ENCODE assay signal across 8 mouse cellular contexts in genomic region chr6:39780857-39781666, GRCm38 (mm10). TPM values are rescaled to one million over a fixed set of nuclear protein-coding genes. Genes with fewer than 3 reads are reported as not detected.
A peak's percentile ranks its signal among the peaks of the same experiment; 100 is the strongest.
DNase-seq lines count a peak whose midpoint lies in the region; ATAC-seq and TF ChIP-seq lines count a peak whose summit lies in the region.

No protein-coding gene starts in this region.

- no peaks in the 10 kb centered on the region for H3K27me3 ChIP-seq in ES-Bruce4 (ENCODE audit: control insufficient read depth, insufficient read depth, low read length, poor library complexity, severe bottlenecking)
- H3K27me3 ChIP-seq in lung, embryonic 14.5 days (ENCODE audit: insufficient read depth, low read length) = no peaks in the 10 kb centered on the region

- H3K4me1 ChIP-seq in ES-Bruce4 (ENCODE audit: control insufficient read depth, insufficient read depth, low read length) = peaks cover 2% of the 10 kb centered on the region
- peaks cover 10% of the 10 kb centered on the region for H3K4me1 ChIP-seq in lung, embryonic 14.5 days (ENCODE audit: insufficient read depth)

- H3K4me2 ChIP-seq in lung, embryonic 14.5 days = peak overlapping the region; percentile 54

- H3K27ac ChIP-seq in ES-Bruce4 (ENCODE audit: insufficient read depth, low read length) = peak overlapping the region; percentile 69
- peak overlapping the region; percentile 30; the same call in 1 of the 2 replicates for H3K27ac ChIP-seq in lung, embryonic 14.5 days (ENCODE audit: low read depth)

- no peaks in the 10 kb centered on the region for H3K36me3 ChIP-seq in ES-Bruce4 (ENCODE audit: control insufficient read depth, insufficient read depth, low read length, poor library complexity, severe bottlenecking)
- no peaks in the 10 kb centered on the region for H3K36me3 ChIP-seq in lung, embryonic 14.5 days (ENCODE audit: insufficient read depth)

- peak; percentile 92 for TF ChIP-seq EP300 in ES-Bruce4 (IDR thresholded peaks at IDR 0.05; ENCODE audit: insufficient read depth, low read depth, low read length)

- no peak for TF ChIP-seq POLR2A in ES-Bruce4 (IDR thresholded peaks at IDR 0.05; ENCODE audit: insufficient read depth, low read length)

- peak overlapping the region; percentile 70 for H3K9ac ChIP-seq in ES-Bruce4 (ENCODE audit: low read depth, poor library complexity, severe bottlenecking)
- peak overlapping the region; percentile 10 for H3K9ac ChIP-seq in lung, embryonic 14.5 days

- peak; percentile 78; the same call in 1 of the 2 replicates for ATAC-seq in lung, embryonic 14.5 days (ENCODE audit: insufficient read depth)
- no peak for ATAC-seq in inflammation-experienced regulatory T-cells, adult 6 months

- no peak for TF ChIP-seq CTCF in ES-Bruce4 (IDR thresholded peaks at IDR 0.05; ENCODE audit: low read depth, low read length)
- no peak for TF ChIP-seq CTCF in lung, embryonic 14.5 days (IDR thresholded peaks at IDR 0.05; ENCODE audit: low read depth)

- DNase-seq in adrenal gland, postnatal 36 days = peak; percentile 6 to 33
- DNase-seq in heart, adult 8-10 months (ENCODE audit: low spot score) = peak; percentile 11
- peak; percentile 7 for DNase-seq in kidney, adult 11 months
- peak; percentile 56 for DNase-seq in lung, embryonic 14.5 days
- peak; percentile 74 for DNase-seq in retina, postnatal 1 day
- no peak for DNase-seq in frontal cortex, postnatal 14 days (ENCODE audit: low spot score in 2 of 2)

- H3K4me3 ChIP-seq in ES-Bruce4 (ENCODE audit: low read depth, low read length) = peak overlapping the region; percentile 52
- peak overlapping the region; percentile 10; the same call in 1 of the 2 replicates for H3K4me3 ChIP-seq in lung, embryonic 14.5 days (ENCODE audit: low read depth, low read length)

- H3K9me3 ChIP-seq in ES-Bruce4 (replicated peaks; ENCODE audit: control insufficient read depth, insufficient read depth, low read length, poor library complexity, severe bottlenecking) = no peaks in the 10 kb centered on the region
- H3K9me3 ChIP-seq in lung, embryonic 14.5 days (ENCODE audit: low read depth, low read length) = no peaks in the 10 kb centered on the region

- whole genome bisulfite sequencing in lung, embryonic 14.5 days = 3% methylated on average over 18 of the region's 18 CpGs

RNA-seq across cellular contexts. Expression of gene Mrps33, which starts 29.7 kb away (rescaled TPM):
- 100 and 108 TPM in 2 replicates for polyA plus RNA-seq in ES-Bruce4 (2011; ENCODE audit: insufficient read depth, insufficient read length, low read depth, missing spikeins)
- total RNA-seq in adrenal gland, postnatal 36 days (2021) = 10 to 100 TPM; 71.1 to 84.6 TPM
- 100 to 1,000 TPM in 3 of 4 experiments, 10 to 100 TPM in 1; 91.8 to 121 (median 111) TPM for total RNA-seq in heart, adult 8-10 months (2022)
- 195 and 206 TPM in 2 replicates for polyA plus RNA-seq in lung, embryonic 14.5 days (2014; fragmentation: Nextera tagmentation; extraction: Ambion mirVana)
- polyA plus RNA-seq in inflammation-experienced regulatory T-cells, adult 6 months (2017; shearing (Covaris generic)) = 100 to 1,000 TPM; 158 to 249 (median 247) TPM

RNA-seq across cellular contexts. Expression of gene Braf, which starts 55.8 kb away (rescaled TPM):
- polyA plus RNA-seq in ES-Bruce4 (2011; ENCODE audit: insufficient read depth, insufficient read length, low read depth, missing spikeins) = 60.7 and 71.3 TPM in 2 replicates
- total RNA-seq in adrenal gland, postnatal 36 days (2021) = 10 to 100 TPM; 40.2 to 41.4 TPM
- 10 to 100 TPM; 14.9 to 16.4 (median 15.7) TPM for total RNA-seq in heart, adult 8-10 months (2022)
- polyA plus RNA-seq in lung, embryonic 14.5 days (2014; fragmentation: Nextera tagmentation; extraction: Ambion mirVana) = 16.3 and 19.6 TPM in 2 replicates
- polyA plus RNA-seq in inflammation-experienced regulatory T-cells, adult 6 months (2017; shearing (Covaris generic)) = 10 to 100 TPM; 11.2 to 18.8 (median 18.2) TPM

Comparison
In these comparisons a context has a peak if more than half of its experiments do, and no peak if none do; other contexts are left out.
1. DNase-seq: peak in adrenal gland, postnatal 36 days (2 of 2), heart, adult 8-10 months (single experiment), kidney, adult 11 months (single experiment), lung, embryonic 14.5 days (single experiment) and retina, postnatal 1 day (single experiment); none in frontal cortex, postnatal 14 days (0 of 2).